Mouse (Mus musculus): ENCODE data around the gene Sema6d. TPM values are rescaled to one million over a fixed set of nuclear protein-coding genes. Genes with fewer than 3 reads are reported as not detected.
A peak's percentile ranks its signal among the peaks of the same experiment; 100 is the strongest.

The Sema6d gene
- polyA plus RNA-seq, 1 experiment = 45.4 TPM

GRCm38 (mm10) chr2:124118469-124119243 is 28.9 kb downstream of the Sema6d start:
- peak; percentile 59 for DNase-seq (ENCODE audit: low read depth)
- TF ChIP-seq CTCF (IDR thresholded peaks at IDR 0.05; ENCODE audit: borderline replicate concordance, extremely low read depth, insufficient read depth, insufficient read length) (no peak), POLR2A (IDR thresholded peaks at IDR 0.05; ENCODE audit: borderline replicate concordance, extremely low read depth, insufficient read depth, insufficient read length, poor library complexity, severe bottlenecking) (no peak)

GRCm38 (mm10) chr2:124120355-124120754 is 30.6 kb downstream of the Sema6d start:
- TF ChIP-seq CTCF (IDR thresholded peaks at IDR 0.05; ENCODE audit: borderline replicate concordance, extremely low read depth, insufficient read depth, insufficient read length) (no peak), POLR2A (IDR thresholded peaks at IDR 0.05; ENCODE audit: borderline replicate concordance, extremely low read depth, insufficient read depth, insufficient read length, poor library complexity, severe bottlenecking) (no peak)
- no peak for DNase-seq (ENCODE audit: low read depth)

- no peak for TF ChIP-seq CTCF (IDR thresholded peaks at IDR 0.05; ENCODE audit: borderline replicate concordance, extremely low read depth, insufficient read depth, insufficient read length)
Measured at GRCm38 (mm10) chr2:124121539-124121938, 31.8 kb downstream of the Sema6d start.

GRCm38 (mm10) chr2:124125504-124125903 is 35.7 kb downstream of the Sema6d start:
- DNase-seq (ENCODE audit: low read depth) = no peak
- TF ChIP-seq POLR2A (IDR thresholded peaks at IDR 0.05; ENCODE audit: borderline replicate concordance, extremely low read depth, insufficient read depth, insufficient read length, poor library complexity, severe bottlenecking) (no peak), CTCF (IDR thresholded peaks at IDR 0.05; ENCODE audit: borderline replicate concordance, extremely low read depth, insufficient read depth, insufficient read length) (no peak)

More at GRCm38 (mm10) chr2:124121539-124121938, 31.8 kb downstream of the Sema6d start:
- no peak for DNase-seq (ENCODE audit: low read depth)

GRCm38 (mm10) chr2:124126853-124127252 is 37.1 kb downstream of the Sema6d start:
- TF ChIP-seq POLR2A (IDR thresholded peaks at IDR 0.05; ENCODE audit: borderline replicate concordance, extremely low read depth, insufficient read depth, insufficient read length, poor library complexity, severe bottlenecking) = no peak
- TF ChIP-seq CTCF (IDR thresholded peaks at IDR 0.05; ENCODE audit: borderline replicate concordance, extremely low read depth, insufficient read depth, insufficient read length) = no peak
- DNase-seq (ENCODE audit: low read depth) = no peak

- no peak for TF ChIP-seq CTCF (IDR thresholded peaks at IDR 0.05; ENCODE audit: borderline replicate concordance, extremely low read depth, insufficient read depth, insufficient read length)
- no peak for TF ChIP-seq POLR2A (IDR thresholded peaks at IDR 0.05; ENCODE audit: borderline replicate concordance, extremely low read depth, insufficient read depth, insufficient read length, poor library complexity, severe bottlenecking)
- peak; percentile 48 for DNase-seq (ENCODE audit: low read depth)
Measured at GRCm38 (mm10) chr2:124130876-124131275, 41.1 kb downstream of the Sema6d start.

GRCm38 (mm10) chr2:124141510-124142044 is 51.8 kb downstream of the Sema6d start:
- TF ChIP-seq POLR2A (IDR thresholded peaks at IDR 0.05; ENCODE audit: borderline replicate concordance, extremely low read depth, insufficient read depth, insufficient read length, poor library complexity, severe bottlenecking) (no peak), CTCF (IDR thresholded peaks at IDR 0.05; ENCODE audit: borderline replicate concordance, extremely low read depth, insufficient read depth, insufficient read length) (no peak)
- DNase-seq (ENCODE audit: low read depth) = no peak

GRCm38 (mm10) chr2:124145528-124145927 is 55.8 kb downstream of the Sema6d start:
- no peak for DNase-seq (ENCODE audit: low read depth)
- no peak for TF ChIP-seq POLR2A (IDR thresholded peaks at IDR 0.05; ENCODE audit: borderline replicate concordance, extremely low read depth, insufficient read depth, insufficient read length, poor library complexity, severe bottlenecking)
- TF ChIP-seq CTCF (IDR thresholded peaks at IDR 0.05; ENCODE audit: borderline replicate concordance, extremely low read depth, insufficient read depth, insufficient read length) = no peak

- TF ChIP-seq CTCF (IDR thresholded peaks at IDR 0.05; ENCODE audit: borderline replicate concordance, extremely low read depth, insufficient read depth, insufficient read length) = no peak
- DNase-seq (ENCODE audit: low read depth) = no peak
Measured at GRCm38 (mm10) chr2:124158158-124158557, 68.4 kb downstream of the Sema6d start.

- DNase-seq (ENCODE audit: low read depth) = peak; percentile 79
- no peak for TF ChIP-seq CTCF (IDR thresholded peaks at IDR 0.05; ENCODE audit: borderline replicate concordance, extremely low read depth, insufficient read depth, insufficient read length)
- no peak for TF ChIP-seq POLR2A (IDR thresholded peaks at IDR 0.05; ENCODE audit: borderline replicate concordance, extremely low read depth, insufficient read depth, insufficient read length, poor library complexity, severe bottlenecking)
Measured at GRCm38 (mm10) chr2:124162001-124162599, 72.3 kb downstream of the Sema6d start.

GRCm38 (mm10) chr2:124168411-124168810 is 78.6 kb downstream of the Sema6d start:
- no peak for DNase-seq (ENCODE audit: low read depth)
- no peak for TF ChIP-seq POLR2A (IDR thresholded peaks at IDR 0.05; ENCODE audit: borderline replicate concordance, extremely low read depth, insufficient read depth, insufficient read length, poor library complexity, severe bottlenecking)
- no peak for TF ChIP-seq CTCF (IDR thresholded peaks at IDR 0.05; ENCODE audit: borderline replicate concordance, extremely low read depth, insufficient read depth, insufficient read length)

GRCm38 (mm10) chr2:124171718-124172117 is 81.9 kb downstream of the Sema6d start:
- TF ChIP-seq POLR2A (IDR thresholded peaks at IDR 0.05; ENCODE audit: borderline replicate concordance, extremely low read depth, insufficient read depth, insufficient read length, poor library complexity, severe bottlenecking) = no peak
- TF ChIP-seq CTCF (IDR thresholded peaks at IDR 0.05; ENCODE audit: borderline replicate concordance, extremely low read depth, insufficient read depth, insufficient read length) = no peak
- DNase-seq (ENCODE audit: low read depth) = peak; percentile 65

Data from brain, embryonic 14.5 days (tissue).